Mouse (Mus musculus) frontal cortex, postnatal 36 days (tissue): ENCODE data around the gene Zfp697.
"Not testable (repeated sequence)": the region's sequence is repeated elsewhere in the genome, so short reads cannot be mapped to it uniquely, and the experiment has no call there.

ENCODE experiments used
- DNase-seq, 2 experiments: peaks; one replicate each; pipeline ENCODE4 v3.0.0; 2022; ENCODE audit warnings: low spot score in 2 of 2

Zfp697 gene

GRCm38 (mm10) chr3:98368776-98369175, 13.5 kb upstream of the Zfp697 start:
- no peak for DNase-seq

- DNase-seq: no peak
These were observed 8.1 kb upstream of the Zfp697 start for GRCm38 (mm10) chr3:98374062-98374719.

- no peak for DNase-seq
These were observed 7.3 kb upstream of the Zfp697 start for GRCm38 (mm10) chr3:98374980-98375379.

- DNase-seq: no peak
These were observed 4.0 kb upstream of the Zfp697 start for GRCm38 (mm10) chr3:98378267-98378666.

- DNase-seq: no peak
These were observed 3.0 kb upstream of the Zfp697 start for GRCm38 (mm10) chr3:98379236-98379635.

GRCm38 (mm10) chr3:98381677-98382245, 500 bp upstream of the Zfp697 start:
- no peak for DNase-seq

GRCm38 (mm10) chr3:98383024-98383790, 946 bp downstream of the Zfp697 start:
- no peak for DNase-seq

- DNase-seq: no peak
These were observed 4.8 kb downstream of the Zfp697 start for GRCm38 (mm10) chr3:98387086-98387485.

GRCm38 (mm10) chr3:98387756-98388155, 5.5 kb downstream of the Zfp697 start:
- no peak for DNase-seq

- no peak for DNase-seq
These were observed 7.0 kb downstream of the Zfp697 start for GRCm38 (mm10) chr3:98389305-98389704.

GRCm38 (mm10) chr3:98404268-98404895, 22.1 kb downstream of the Zfp697 start:
- DNase-seq: not testable (repeated sequence)

- not testable (repeated sequence) for DNase-seq
These were observed 23.6 kb downstream of the Zfp697 start for GRCm38 (mm10) chr3:98405877-98406276.

- peak in 1 of 2 experiments; percentile 43 for DNase-seq
These were observed 24.4 kb downstream of the Zfp697 start for GRCm38 (mm10) chr3:98406569-98407144.

- DNase-seq: not testable (repeated sequence)
These were observed 25.1 kb downstream of the Zfp697 start for GRCm38 (mm10) chr3:98407261-98407780.

GRCm38 (mm10) chr3:98410619-98411580, 28.6 kb downstream of the Zfp697 start:
- not testable (repeated sequence) for DNase-seq

GRCm38 (mm10) chr3:98413733-98414132, 31.5 kb downstream of the Zfp697 start:
- no peak for DNase-seq

GRCm38 (mm10) chr3:98414296-98414695, 32.0 kb downstream of the Zfp697 start:
- no peak for DNase-seq

GRCm38 (mm10) chr3:98416426-98417250, 34.4 kb downstream of the Zfp697 start:
- no peak for DNase-seq

- peak; percentile 84 to 88 for DNase-seq
These were observed 35.1 kb downstream of the Zfp697 start for GRCm38 (mm10) chr3:98417328-98417727.
